In genomic region chr4:120712236-120712635, GRCm38 (mm10) we compare ENCODE assay signal across 13 mouse cellular contexts. TPM values are rescaled to one million over a fixed set of nuclear protein-coding genes. Genes with fewer than 3 reads are reported as not detected.
"Had no signal": no experiment of that assay in that cellular context is flagged by ENCODE, and none has a peak within 500 bp of the region (broad histone marks: within the 10 kb centered on the region; RNA-seq: fewer than 3 reads in every experiment).

No protein-coding gene starts in this region.

- H3K4me3 ChIP-seq: liver, embryonic 13.5 days; lung, embryonic 15.5 days; megakaryocyte, embryonic 14.5 days; midbrain, embryonic 12.5 days; stomach, embryonic 15.5 days had no signal

- H3K27ac ChIP-seq: liver, embryonic 13.5 days; lung, embryonic 15.5 days; macrophage; midbrain, embryonic 12.5 days; stomach, embryonic 15.5 days had no signal

- ATAC-seq: intestine, embryonic 16.5 days; liver, postnatal 0 days; midbrain, embryonic 16.5 days had no signal

- H3K4me2 ChIP-seq: liver, embryonic 13.5 days; lung, embryonic 15.5 days; midbrain, embryonic 12.5 days; stomach, embryonic 15.5 days had no signal

- H3K36me3 ChIP-seq: liver, embryonic 13.5 days; lung, embryonic 15.5 days; midbrain, embryonic 12.5 days; stomach, embryonic 15.5 days had no signal

- DNase-seq: liver; liver, embryonic 13.5 days; liver, postnatal 0 days; lung, postnatal 14 days; right cerebral cortex, postnatal 14 days; thymus, postnatal 4 days had no signal

- H3K9ac ChIP-seq: liver, embryonic 13.5 days; liver, postnatal 0 days; lung, embryonic 15.5 days; midbrain, embryonic 12.5 days; stomach, embryonic 15.5 days had no signal

- H3K9me3 ChIP-seq: liver, embryonic 13.5 days; lung, embryonic 15.5 days; megakaryocyte, embryonic 14.5 days; midbrain, embryonic 12.5 days; stomach, embryonic 15.5 days had no signal

RNA-seq across cellular contexts. Expression of gene Kcnq4, which starts 36.2 kb away (rescaled TPM):
- polyA plus RNA-seq: macrophage had no signal

RNA-seq across cellular contexts. Expression of gene Cited4, which starts 45.9 kb away (rescaled TPM):
- polyA plus RNA-seq: macrophage had no signal
